Mouse (Mus musculus): ENCODE results near the gene Akap13.
A peak's percentile ranks its signal among the peaks of the same experiment; 100 is the strongest.

The Akap13 gene

GRCm38 (mm10) chr7:75558225-75558624 is 102.9 kb downstream of the Akap13 start:
- DNase-seq (ENCODE audit: low spot score in 2 of 2) = no peak

- DNase-seq (ENCODE audit: low spot score in 2 of 2) = no peak
These were observed 103.8 kb downstream of the Akap13 start for GRCm38 (mm10) chr7:75559119-75559518.

GRCm38 (mm10) chr7:75559915-75560314 is 104.6 kb downstream of the Akap13 start:
- DNase-seq (ENCODE audit: low spot score in 2 of 2) = no peak

GRCm38 (mm10) chr7:75560566-75560965 is 105.2 kb downstream of the Akap13 start:
- no peak for DNase-seq (ENCODE audit: low spot score in 2 of 2)

- no peak for DNase-seq (ENCODE audit: low spot score in 2 of 2)
These were observed 105.8 kb downstream of the Akap13 start for GRCm38 (mm10) chr7:75561134-75561533.

GRCm38 (mm10) chr7:75568276-75568675 is 112.9 kb downstream of the Akap13 start:
- DNase-seq (ENCODE audit: low spot score in 2 of 2) = no peak

GRCm38 (mm10) chr7:75568883-75569282 is 113.5 kb downstream of the Akap13 start:
- DNase-seq (ENCODE audit: low spot score in 2 of 2) = peak; percentile 24 to 50

- no peak for DNase-seq (ENCODE audit: low spot score in 2 of 2)
These were observed 114.9 kb downstream of the Akap13 start for GRCm38 (mm10) chr7:75570218-75570617.

GRCm38 (mm10) chr7:75571078-75571477 is 115.7 kb downstream of the Akap13 start:
- no peak for DNase-seq (ENCODE audit: low spot score in 2 of 2)

GRCm38 (mm10) chr7:75572127-75572526 is 116.8 kb downstream of the Akap13 start:
- peak; percentile 58 to 66 for DNase-seq (ENCODE audit: low spot score in 2 of 2)

- DNase-seq (ENCODE audit: low spot score in 2 of 2) = peak; percentile 44 to 57
These were observed 119.9 kb downstream of the Akap13 start for GRCm38 (mm10) chr7:75575120-75575649.

GRCm38 (mm10) chr7:75575800-75576585 is 120.7 kb downstream of the Akap13 start:
- DNase-seq (ENCODE audit: low spot score in 2 of 2) = no peak

- no peak for DNase-seq (ENCODE audit: low spot score in 2 of 2)
These were observed 121.5 kb downstream of the Akap13 start for GRCm38 (mm10) chr7:75576851-75577250.

GRCm38 (mm10) chr7:75577353-75577752 is 122.0 kb downstream of the Akap13 start:
- DNase-seq (ENCODE audit: low spot score in 2 of 2) = no peak

- DNase-seq (ENCODE audit: low spot score in 2 of 2) = no peak
These were observed 123.3 kb downstream of the Akap13 start for GRCm38 (mm10) chr7:75578647-75579046.

GRCm38 (mm10) chr7:75582091-75582490 is 126.8 kb downstream of the Akap13 start:
- no peak for DNase-seq (ENCODE audit: low spot score in 2 of 2)

- no peak for DNase-seq (ENCODE audit: low spot score in 2 of 2)
These were observed 128.8 kb downstream of the Akap13 start for GRCm38 (mm10) chr7:75584100-75584499.

- no peak for DNase-seq (ENCODE audit: low spot score in 2 of 2)
These were observed 130.1 kb downstream of the Akap13 start for GRCm38 (mm10) chr7:75585409-75585808.

- DNase-seq (ENCODE audit: low spot score in 2 of 2) = peak; percentile 80
These were observed 130.8 kb downstream of the Akap13 start for GRCm38 (mm10) chr7:75586113-75586512.

GRCm38 (mm10) chr7:75587727-75588126 is 132.4 kb downstream of the Akap13 start:
- peak; percentile 62 to 76 for DNase-seq (ENCODE audit: low spot score in 2 of 2)

- DNase-seq (ENCODE audit: low spot score in 2 of 2) = peak; percentile 77 to 82
These were observed 134.1 kb downstream of the Akap13 start for GRCm38 (mm10) chr7:75589304-75589973.

GRCm38 (mm10) chr7:75591961-75592360 is 136.6 kb downstream of the Akap13 start:
- DNase-seq (ENCODE audit: low spot score in 2 of 2) = no peak

GRCm38 (mm10) chr7:75594801-75595200 is 139.5 kb downstream of the Akap13 start:
- DNase-seq (ENCODE audit: low spot score in 2 of 2) = peak in 1 of 2 experiments; percentile 50

Measured in spleen, postnatal 36 days (tissue).